Mouse (Mus musculus) ES-E14 (cell line): ENCODE data around the gene Med13l. TPM values are rescaled to one million over a fixed set of nuclear protein-coding genes. Genes with fewer than 3 reads are reported as not detected.

Source experiments
- DNase-seq: peaks from one replicate; pipeline ENCODE4 v3.0.0-alpha.2; 2013; ENCODE audit warnings: low read depth, low spot score
- H3K27ac ChIP-seq: 2 replicates; pipeline ENCODE4 v1.5.1; 2012; ENCODE audit warnings: low read depth, mild to moderate bottlenecking, low read length, moderate library complexity, mixed read lengths; ENCODE audit not compliant: poor library complexity, insufficient read depth, severe bottlenecking
- H3K36me3 ChIP-seq: 2 replicates; pipeline ENCODE4 v1.6.1; 2012; ENCODE audit warnings: mild to moderate bottlenecking, low read length, moderate library complexity, mixed read lengths; ENCODE audit not compliant: control insufficient read depth, poor library complexity, insufficient read depth, severe bottlenecking
- H3K4me1 ChIP-seq, 2 experiments: fragments of 150-350 bp in 1 of 2; sonication (generic) in 1 of 2; 2 replicates each; pipeline ENCODE4 v1.6.1; 2012; ENCODE audit warnings: low read length in 2 of 2, mild to moderate bottlenecking in 1 of 2, mixed read lengths in 1 of 2; ENCODE audit not compliant: control insufficient read depth in 2 of 2, insufficient read depth in 2 of 2, poor library complexity in 1 of 2
- H3K4me3 ChIP-seq, 2 experiments: fragments of 150-350 bp in 1 of 2; sonication (generic) in 1 of 2; 2 replicates each; pipeline ENCODE4 v1.5.1; 2012; ENCODE audit warnings: low read length in 2 of 2, low read depth in 1 of 2, mild to moderate bottlenecking in 1 of 2, mixed read lengths in 1 of 2; ENCODE audit not compliant: insufficient read depth in 1 of 2, poor library complexity in 1 of 2, severe bottlenecking in 1 of 2
- H3K9ac ChIP-seq: 2 replicates; pipeline ENCODE4 v1.6.1; 2012; ENCODE audit warnings: low read depth, mild to moderate bottlenecking, low read length, mixed read lengths; ENCODE audit not compliant: poor library complexity, insufficient read depth, severe bottlenecking
- H3K9me3 ChIP-seq: fragments of 150-350 bp; sonication (generic); 2 replicates; pipeline ENCODE4 v1.6.1; 2012; ENCODE audit warnings: low read depth, mild to moderate bottlenecking, low read length; ENCODE audit not compliant: control insufficient read depth, insufficient read depth
- CHD2 ChIP-seq: IDR thresholded peaks from 2 replicates; pipeline ENCODE4 v1.6.1; 2014; ENCODE audit warnings: mild to moderate bottlenecking, low read depth, low read length, inconsistent platforms
- HCFC1 ChIP-seq: IDR thresholded peaks from 2 replicates; pipeline ENCODE4 v1.6.1; 2012; ENCODE audit warnings: low read length, inconsistent platforms, borderline replicate concordance; ENCODE audit not compliant: insufficient read depth
- MAFK ChIP-seq: IDR thresholded peaks from 2 replicates; pipeline ENCODE4 v1.6.1; 2014; ENCODE audit warnings: mild to moderate bottlenecking, low read depth, low read length, inconsistent platforms; ENCODE audit not compliant: insufficient read depth
- ZC3H11A ChIP-seq: IDR thresholded peaks from 2 replicates; pipeline ENCODE4 v1.6.1; 2012; ENCODE audit warnings: low read depth, mild to moderate bottlenecking, inconsistent platforms, low read length, borderline replicate concordance
- ZNF384 ChIP-seq: IDR thresholded peaks from 2 replicates; pipeline ENCODE4 v1.6.1; 2012; ENCODE audit warnings: low read depth, low read length, inconsistent platforms
- in situ Hi-C, 2 experiments: fragments of 600-800 bp; cut with MboI; formaldehyde crosslinking; loops; one replicate each; pipeline ENCODE4 v1.15.1; 2025; ENCODE audit warnings: low sequenced_read_pairs in 2 of 2, inconsistent platforms in 1 of 2; ENCODE audit not compliant: unreplicated experiment in 2 of 2
- total RNA-seq: library from RNA; depleted of rRNA; stranded (reverse); fragments of 300-350 nt; gene quantifications from 2 replicates; pipeline ENCODE4 v1.2.3, GENCODE M21; 2012

Med13l gene
- total RNA-seq, 1 experiment = 52.4 TPM

- Histone ChIP-seq H3K9me3 (no peaks in the 10 kb centered on the region), H3K4me1 (peaks cover 8 to 33% of the 10 kb centered on the region in 2 experiments; a peak in 3 of 4 replicates), H3K27ac (no peak overlapping the region), H3K9ac (no peak overlapping the region), H3K36me3 (no peaks in the 10 kb centered on the region; the same call in 1 of the 2 replicates), H3K4me3 (no peak overlapping the region)
- TF ChIP-seq ZNF384 (no peak), MAFK (no peak), CHD2 (no peak), ZC3H11A (no peak), HCFC1 (no peak)
- in situ Hi-C loops = no loop called here
- DNase-seq = no peak
Measured at GRCm38 (mm10) chr5:118569606-118570580, 9.4 kb downstream of the Med13l start.

- in situ Hi-C loops = no loop called here
- H3K4me1 ChIP-seq = peaks cover 5 to 35% of the 10 kb centered on the region in 2 experiments; a peak in 3 of 4 replicates
- no peak overlapping the region for H3K9ac ChIP-seq
Measured at GRCm38 (mm10) chr5:118571504-118571903, 11.0 kb downstream of the Med13l start.

GRCm38 (mm10) chr5:118574236-118574635 lies 13.8 kb downstream of the Med13l start:
- Histone ChIP-seq H3K9ac (no peak overlapping the region; the same call in 1 of the 2 replicates), H3K4me3 (no peak overlapping the region), H3K9me3 (no peaks in the 10 kb centered on the region), H3K4me1 (peaks cover 0 to 27% of the 10 kb centered on the region in 2 experiments; a peak in 2 of 4 replicates), H3K27ac (no peak overlapping the region), H3K36me3 (no peaks in the 10 kb centered on the region; the same call in 1 of the 2 replicates)
- TF ChIP-seq ZC3H11A (no peak), HCFC1 (no peak), CHD2 (no peak), MAFK (no peak), ZNF384 (no peak)
- no peak for DNase-seq
- in situ Hi-C loops = no loop called here

More at GRCm38 (mm10) chr5:118571504-118571903, 11.0 kb downstream of the Med13l start:
- Histone ChIP-seq H3K4me3 (no peak overlapping the region), H3K27ac (no peak overlapping the region), H3K9me3 (no peaks in the 10 kb centered on the region), H3K36me3 (no peaks in the 10 kb centered on the region; the same call in 1 of the 2 replicates)
- no peak for TF ChIP-seq MAFK
- TF ChIP-seq ZC3H11A = no peak
- no peak for TF ChIP-seq CHD2
- no peak for TF ChIP-seq HCFC1
- TF ChIP-seq ZNF384 = no peak
- DNase-seq = no peak

GRCm38 (mm10) chr5:118574997-118575396 lies 14.5 kb downstream of the Med13l start:
- Histone ChIP-seq H3K4me1 (peaks cover 0 to 29% of the 10 kb centered on the region in 2 experiments; a peak in 2 of 4 replicates), H3K27ac (peak overlapping the region; percentile 9; the same call in 1 of the 2 replicates), H3K4me3 (no peak overlapping the region), H3K36me3 (no peaks in the 10 kb centered on the region; the same call in 1 of the 2 replicates), H3K9me3 (no peaks in the 10 kb centered on the region), H3K9ac (no peak overlapping the region)
- TF ChIP-seq CHD2 (no peak), ZC3H11A (no peak), HCFC1 (no peak), ZNF384 (no peak), MAFK (no peak)
- no peak for DNase-seq
- in situ Hi-C loops = no loop called here
